Mouse (Mus musculus) naive thymus-derived CD4-positive, alpha-beta T cell, adult 2 months (primary cell): Measurements from ENCODE around the gene Sh2d6.
A peak's percentile ranks its signal among the peaks of the same experiment; 100 is the strongest.
"Not testable (repeated sequence)": the region's sequence is repeated elsewhere in the genome, so short reads cannot be mapped to it uniquely, and the experiment has no call there.

Experiments used
- DNase-seq: peaks from one replicate; pipeline ENCODE4 v3.0.0-alpha.2; 2011; ENCODE audit warnings: low read depth

The Sh2d6 gene

GRCm38 (mm10) chr6:72503309-72503708 lies 18.2 kb downstream of the Sh2d6 start:
- no peak for DNase-seq

- DNase-seq, result no peak
Observed at GRCm38 (mm10) chr6:72498950-72499349, 22.6 kb downstream of the Sh2d6 start.

- no peak for DNase-seq
Observed at GRCm38 (mm10) chr6:72492892-72493291, 28.6 kb downstream of the Sh2d6 start.

GRCm38 (mm10) chr6:72491151-72491550 lies 30.4 kb downstream of the Sh2d6 start:
- no peak for DNase-seq

- no peak for DNase-seq
Observed at GRCm38 (mm10) chr6:72489534-72489933, 32.0 kb downstream of the Sh2d6 start.

- DNase-seq, result no peak
Observed at GRCm38 (mm10) chr6:72488850-72489249, 32.7 kb downstream of the Sh2d6 start.

- DNase-seq, result no peak
Observed at GRCm38 (mm10) chr6:72487282-72487681, 34.2 kb downstream of the Sh2d6 start.

GRCm38 (mm10) chr6:72486307-72486706 lies 35.2 kb downstream of the Sh2d6 start:
- DNase-seq, result peak; percentile 25

- DNase-seq, result no peak
Observed at GRCm38 (mm10) chr6:72484887-72485286, 36.6 kb downstream of the Sh2d6 start.

- DNase-seq, result no peak
Observed at GRCm38 (mm10) chr6:72482156-72482555, 39.4 kb downstream of the Sh2d6 start.

- DNase-seq, result no peak
Observed at GRCm38 (mm10) chr6:72480422-72480702, 41.1 kb downstream of the Sh2d6 start.

- no peak for DNase-seq
Observed at GRCm38 (mm10) chr6:72479645-72480421, 41.7 kb downstream of the Sh2d6 start.

GRCm38 (mm10) chr6:72478691-72479090 lies 42.8 kb downstream of the Sh2d6 start:
- not testable (repeated sequence) for DNase-seq

GRCm38 (mm10) chr6:72477621-72478020 lies 43.9 kb downstream of the Sh2d6 start:
- DNase-seq, result no peak

GRCm38 (mm10) chr6:72476836-72477235 lies 44.7 kb downstream of the Sh2d6 start:
- DNase-seq, result no peak

GRCm38 (mm10) chr6:72475221-72475985 lies 46.1 kb downstream of the Sh2d6 start:
- no peak for DNase-seq

GRCm38 (mm10) chr6:72473264-72474041 lies 48.1 kb downstream of the Sh2d6 start:
- peak; percentile 16 for DNase-seq

- DNase-seq, result no peak
Observed at GRCm38 (mm10) chr6:72466171-72466570, 55.3 kb downstream of the Sh2d6 start.

GRCm38 (mm10) chr6:72465361-72466157 lies 55.9 kb downstream of the Sh2d6 start:
- DNase-seq, result no peak
